Mouse (Mus musculus): Measurements from ENCODE around the gene Ccdc9. TPM values are rescaled to one million over a fixed set of nuclear protein-coding genes. Genes with fewer than 3 reads are reported as not detected.

The Ccdc9 gene
- polyA plus RNA-seq, 2 experiments: 4.2 to 24.7 TPM

DNA sequence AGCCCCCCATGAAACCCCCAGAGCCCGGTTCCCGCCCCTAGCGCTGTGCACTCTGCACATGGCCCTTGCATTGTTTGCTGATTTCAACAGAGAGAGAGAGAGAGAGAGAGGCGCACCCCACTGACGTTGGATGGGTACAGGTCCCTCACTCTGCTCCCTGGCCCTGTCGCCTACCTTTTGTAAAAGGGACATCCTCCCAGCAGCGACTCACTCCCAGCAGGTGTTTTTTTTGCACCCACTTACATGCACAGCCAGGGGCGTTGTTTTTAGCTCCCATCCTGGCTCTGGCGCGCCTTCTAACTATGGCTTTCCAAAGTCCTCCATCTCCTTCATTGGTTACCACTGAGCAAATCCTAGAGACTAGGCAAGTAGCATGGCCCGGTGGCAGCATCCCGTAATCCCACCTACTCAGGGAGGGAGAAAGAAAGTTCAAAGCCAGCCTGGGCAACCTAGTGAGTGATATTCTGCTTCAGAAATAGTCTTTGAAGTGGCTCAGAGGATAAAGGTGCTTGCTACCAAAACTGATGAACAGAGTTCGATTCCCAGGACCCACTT is 27.7 kb upstream of the Ccdc9 start:
- Histone ChIP-seq H3K9me3 (ENCODE audit: control insufficient read depth, low read length) (no peaks in the 10 kb centered on the region), H3K36me3 (replicated peaks; ENCODE audit: control insufficient read depth, insufficient read depth, low read depth) (no peaks in the 10 kb centered on the region; the same call in 1 of the 2 replicates), H3K27ac (peak overlapping the region; percentile 48), H3K4me3 (ENCODE audit: insufficient read depth in 1 of 2, low read depth in 2 of 2, low read length in 2 of 2) (peak overlapping the region; percentile 54 to 92), H3K9ac (replicated peaks) (peak overlapping the region; percentile 98), H3K4me2 (ENCODE audit: low read depth) (peak overlapping the region; percentile 99), H3K27me3 (ENCODE audit: control insufficient read depth, insufficient read depth, low read length) (peaks cover 10% of the 10 kb centered on the region), H3K4me1 (replicated peaks; ENCODE audit: control insufficient read depth in 2 of 2, insufficient read depth in 2 of 2, low read length in 1 of 2) (peaks cover 34 to 37% of the 10 kb centered on the region in 2 experiments)
- WGBS (ENCODE audit: insufficient replicate concordance): 22% methylated on average over 13 of the region's 13 CpGs
- DNase-seq (ENCODE audit: low read depth in 3 of 3, low spot score in 3 of 3) (no peak), ATAC-seq (ENCODE audit: insufficient read depth) (peak; percentile 10)
- no peak for TF ChIP-seq EP300 (IDR thresholded peaks at IDR 0.05; ENCODE audit: low read depth)
- no peak for TF ChIP-seq CTCF (IDR thresholded peaks at IDR 0.05; ENCODE audit: low read depth)

DNA sequence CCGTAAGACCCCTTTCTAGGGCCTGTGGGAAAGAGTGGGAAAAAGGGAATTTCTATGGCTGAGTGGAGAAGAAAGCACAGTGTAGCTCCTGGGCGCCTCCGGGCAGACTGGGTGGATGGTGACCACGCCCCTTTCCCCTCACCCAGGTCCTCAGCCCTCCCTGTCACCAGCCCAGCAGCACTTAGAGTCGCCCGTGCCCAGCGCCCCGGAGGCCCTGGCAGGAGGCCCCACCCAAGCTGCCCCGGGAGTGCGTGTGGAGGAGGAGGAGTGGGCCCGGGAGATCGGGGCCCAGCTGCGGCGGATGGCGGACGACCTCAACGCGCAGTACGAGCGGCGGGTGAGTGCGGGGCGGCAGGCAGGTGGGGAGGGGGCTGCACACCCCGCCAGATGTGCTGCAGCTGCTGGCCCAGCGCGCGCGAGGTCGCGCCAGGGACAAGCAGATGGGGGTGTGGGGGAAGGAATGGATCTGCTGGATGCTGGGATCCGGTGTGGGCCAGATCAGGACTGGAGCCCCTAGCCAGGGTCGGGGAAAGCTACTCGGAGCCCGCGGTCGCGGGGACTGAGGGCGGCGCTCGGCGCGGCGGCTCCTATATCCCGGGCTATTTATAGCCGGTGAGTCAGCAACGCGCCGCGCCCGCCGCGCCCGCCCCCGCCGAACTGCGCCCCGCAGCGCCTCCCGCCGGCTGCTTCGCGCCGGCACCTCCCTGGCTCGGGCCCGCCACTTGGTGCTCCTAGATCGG is 27.1 kb upstream of the Ccdc9 start:
- 0% methylated on average over 66 of the region's 66 CpGs for WGBS (ENCODE audit: insufficient replicate concordance)
- Histone ChIP-seq H3K27ac (peak overlapping the region; percentile 91), H3K4me2 (ENCODE audit: low read depth) (peak overlapping the region; percentile 99), H3K4me1 (replicated peaks; ENCODE audit: control insufficient read depth in 2 of 2, insufficient read depth in 2 of 2, low read length in 1 of 2) (peaks cover 40 to 42% of the 10 kb centered on the region in 2 experiments), H3K36me3 (replicated peaks; ENCODE audit: control insufficient read depth, insufficient read depth, low read depth) (no peaks in the 10 kb centered on the region; the same call in 1 of the 2 replicates), H3K4me3 (ENCODE audit: insufficient read depth in 1 of 2, low read depth in 2 of 2, low read length in 2 of 2) (peak overlapping the region; percentile 89 to 92), H3K27me3 (ENCODE audit: control insufficient read depth, insufficient read depth, low read length) (peaks cover 10% of the 10 kb centered on the region), H3K9ac (replicated peaks) (peak overlapping the region; percentile 98), H3K9me3 (ENCODE audit: control insufficient read depth, low read length) (no peaks in the 10 kb centered on the region)
- DNase-seq (ENCODE audit: low read depth in 3 of 3, low spot score in 3 of 3) (peak in 1 of 3 experiments; percentile 70), ATAC-seq (ENCODE audit: insufficient read depth) (peak; percentile 74)
- no peak; the same call in 1 of the 2 replicates for TF ChIP-seq EP300 (IDR thresholded peaks at IDR 0.05; ENCODE audit: low read depth)
- TF ChIP-seq CTCF (IDR thresholded peaks at IDR 0.05; ENCODE audit: low read depth): peak; percentile 35; the same call in 1 of the 2 replicates

DNA sequence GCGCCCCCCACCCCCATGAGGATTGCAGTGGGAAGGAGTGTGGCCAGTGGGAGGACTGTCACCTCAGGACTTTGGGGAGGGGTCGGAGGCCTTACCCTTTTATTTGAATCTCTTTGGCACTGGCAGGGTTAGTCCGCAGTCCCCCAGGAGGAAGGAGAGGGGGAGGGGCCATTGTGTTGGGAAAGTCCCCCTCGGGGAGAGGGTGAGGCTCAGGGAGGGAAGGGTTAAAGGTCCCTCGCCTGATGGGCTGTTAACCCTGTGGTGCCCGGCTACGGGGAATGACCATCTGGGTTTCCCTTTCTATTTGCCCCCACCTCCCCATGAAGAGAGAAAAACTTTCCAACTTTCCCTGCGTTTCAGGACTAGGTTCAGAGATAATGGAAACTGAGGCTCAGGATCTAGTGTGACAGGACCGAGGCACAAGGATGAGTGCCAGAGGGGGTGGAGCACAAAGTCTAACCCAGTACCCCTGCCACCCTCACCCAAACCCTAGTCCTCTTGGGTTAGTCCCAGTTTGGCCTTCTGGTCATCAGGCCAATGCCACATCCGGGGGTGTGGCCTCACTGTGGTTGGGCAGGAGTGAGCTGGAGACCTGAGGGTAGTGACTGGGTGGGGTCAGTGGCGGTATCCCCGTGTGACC is 26.2 kb upstream of the Ccdc9 start:
- ATAC-seq (ENCODE audit: insufficient read depth): peak; percentile 17
- peaks cover 10% of the 10 kb centered on the region for H3K27me3 ChIP-seq (ENCODE audit: control insufficient read depth, insufficient read depth, low read length)
- H3K27ac ChIP-seq: peak overlapping the region; percentile 50
- peaks cover 44 to 45% of the 10 kb centered on the region in 2 experiments for H3K4me1 ChIP-seq (replicated peaks; ENCODE audit: control insufficient read depth in 2 of 2, insufficient read depth in 2 of 2, low read length in 1 of 2)
- H3K9ac ChIP-seq (replicated peaks): peak overlapping the region; percentile 98
- no peaks in the 10 kb centered on the region; the same call in 1 of the 2 replicates for H3K36me3 ChIP-seq (replicated peaks; ENCODE audit: control insufficient read depth, insufficient read depth, low read depth)
- peak overlapping the region; percentile 89 to 92 for H3K4me3 ChIP-seq (ENCODE audit: insufficient read depth in 1 of 2, low read depth in 2 of 2, low read length in 2 of 2)
- under 1% methylated on average over 12 of the region's 12 CpGs for WGBS (ENCODE audit: insufficient replicate concordance)
- H3K9me3 ChIP-seq (ENCODE audit: control insufficient read depth, low read length): no peaks in the 10 kb centered on the region
- DNase-seq (ENCODE audit: low read depth in 3 of 3, low spot score in 3 of 3): peak in 1 of 3 experiments; percentile 70
- TF ChIP-seq EP300 (IDR thresholded peaks at IDR 0.05; ENCODE audit: low read depth): no peak
- TF ChIP-seq CTCF (IDR thresholded peaks at IDR 0.05; ENCODE audit: low read depth): no peak
- H3K4me2 ChIP-seq (ENCODE audit: low read depth): peak overlapping the region; percentile 99

DNA sequence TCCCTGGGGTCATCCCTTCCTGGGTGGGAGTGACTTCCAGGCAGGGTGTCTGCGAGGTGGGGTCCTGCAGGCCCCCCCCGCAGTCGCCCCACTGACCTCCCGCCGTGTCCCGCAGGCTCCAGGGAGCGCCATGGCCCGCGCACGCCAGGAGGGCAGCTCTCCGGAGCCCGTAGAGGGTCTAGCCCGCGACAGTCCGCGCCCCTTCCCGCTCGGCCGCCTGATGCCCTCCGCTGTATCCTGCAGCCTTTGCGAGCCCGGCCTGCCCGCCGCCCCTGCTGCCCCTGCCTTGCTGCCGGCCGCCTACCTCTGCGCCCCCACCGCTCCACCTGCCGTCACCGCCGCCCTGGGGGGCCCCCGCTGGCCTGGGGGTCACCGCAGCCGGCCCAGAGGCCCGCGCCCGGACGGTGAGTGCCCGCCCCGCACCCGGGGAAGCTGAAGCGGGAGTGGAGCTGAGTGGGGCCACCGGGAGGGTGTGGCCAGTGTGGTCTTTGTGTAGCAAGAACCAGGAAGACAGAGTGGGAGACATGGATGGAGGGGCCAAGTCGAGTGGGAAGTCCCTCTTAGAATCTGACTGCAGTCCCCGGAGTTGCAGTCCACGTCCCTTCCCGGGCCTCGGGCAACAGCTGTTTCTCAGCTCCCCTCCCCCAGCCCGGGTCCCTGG is 25.5 kb upstream of the Ccdc9 start:
- under 1% methylated on average over 49 of the region's 49 CpGs for WGBS (ENCODE audit: insufficient replicate concordance)
- H3K27ac ChIP-seq: peak overlapping the region; percentile 50
- H3K27me3 ChIP-seq (ENCODE audit: control insufficient read depth, insufficient read depth, low read length): peaks cover 10% of the 10 kb centered on the region
- H3K9ac ChIP-seq (replicated peaks): peak overlapping the region; percentile 98
- H3K4me2 ChIP-seq (ENCODE audit: low read depth): peak overlapping the region; percentile 99
- peak overlapping the region; percentile 89 to 92 for H3K4me3 ChIP-seq (ENCODE audit: insufficient read depth in 1 of 2, low read depth in 2 of 2, low read length in 2 of 2)
- H3K4me1 ChIP-seq (replicated peaks; ENCODE audit: control insufficient read depth in 2 of 2, insufficient read depth in 2 of 2, low read length in 1 of 2): peaks cover 44 to 45% of the 10 kb centered on the region in 2 experiments
- no peak for DNase-seq (ENCODE audit: low read depth in 3 of 3, low spot score in 3 of 3)
- H3K36me3 ChIP-seq (replicated peaks; ENCODE audit: control insufficient read depth, insufficient read depth, low read depth): no peaks in the 10 kb centered on the region; the same call in 1 of the 2 replicates
- ATAC-seq (ENCODE audit: insufficient read depth): no peak
- TF ChIP-seq EP300 (IDR thresholded peaks at IDR 0.05; ENCODE audit: low read depth): no peak
- no peak for TF ChIP-seq CTCF (IDR thresholded peaks at IDR 0.05; ENCODE audit: low read depth)
- H3K9me3 ChIP-seq (ENCODE audit: control insufficient read depth, low read length): no peaks in the 10 kb centered on the region

Data from liver, embryonic 14.5 days (tissue).